Mouse (Mus musculus) layer of hippocampus, adult 2 months (tissue): ENCODE results near the gene Mrpl49. TPM values are rescaled to one million over a fixed set of nuclear protein-coding genes. Genes with fewer than 3 reads are reported as not detected.
A peak's percentile ranks its signal among the peaks of the same experiment; 100 is the strongest.

Experiments used
- DNase-seq, 2 experiments: peaks; one replicate each; pipeline ENCODE4 v3.0.0; 2022; ENCODE audit warnings: low spot score in 2 of 2
- H3K27ac ChIP-seq: fragments of 200-600 bp; 2 replicates; pipeline ENCODE4 v1.8.1; 2022
- H3K4me3 ChIP-seq: fragments of 200-600 bp; 2 replicates; pipeline ENCODE4 v1.8.1; 2022; ENCODE audit warnings: mild to moderate bottlenecking
- CTCF ChIP-seq: fragments of 200-600 bp; conservative IDR thresholded peaks from 2 replicates; pipeline ENCODE4 v1.8.1; 2022; ENCODE audit warnings: antibody characterized with exemption, mild to moderate bottlenecking, moderate library complexity
- long read RNA-seq, 2 experiments: library from polyadenylated mRNA; stranded (forward); transcript quantifications; one replicate each; pipeline ENCODE4 v2.0.0; 2021; ENCODE audit warnings: borderline mapping rate in 2 of 2
- total RNA-seq, 2 experiments: library from RNA; stranded (reverse); gene quantifications; 2 replicates each; pipeline ENCODE4 v1.2.3; 2021

Mrpl49 gene
- total RNA-seq: 10 to 100 TPM; 42.8 to 49.6 TPM
- long read RNA-seq, experiment 1, transcript Mrpl49-201 (4 exons, 1,764 nt): major isoform, 50 of 53 reads
- long read RNA-seq, experiment 1, partial matches to known transcripts: 0 of 53 reads
- long read RNA-seq, experiment 1, other reads (novel, unspliced or antisense): 2 of 53 reads
- long read RNA-seq, experiment 2, transcript Mrpl49-201 (4 exons, 1,764 nt): major isoform, 45 of 48 reads
- long read RNA-seq, experiment 2, partial matches to known transcripts: 0 of 48 reads
- long read RNA-seq, experiment 2, other reads (novel, unspliced or antisense): 2 of 48 reads

DNA sequence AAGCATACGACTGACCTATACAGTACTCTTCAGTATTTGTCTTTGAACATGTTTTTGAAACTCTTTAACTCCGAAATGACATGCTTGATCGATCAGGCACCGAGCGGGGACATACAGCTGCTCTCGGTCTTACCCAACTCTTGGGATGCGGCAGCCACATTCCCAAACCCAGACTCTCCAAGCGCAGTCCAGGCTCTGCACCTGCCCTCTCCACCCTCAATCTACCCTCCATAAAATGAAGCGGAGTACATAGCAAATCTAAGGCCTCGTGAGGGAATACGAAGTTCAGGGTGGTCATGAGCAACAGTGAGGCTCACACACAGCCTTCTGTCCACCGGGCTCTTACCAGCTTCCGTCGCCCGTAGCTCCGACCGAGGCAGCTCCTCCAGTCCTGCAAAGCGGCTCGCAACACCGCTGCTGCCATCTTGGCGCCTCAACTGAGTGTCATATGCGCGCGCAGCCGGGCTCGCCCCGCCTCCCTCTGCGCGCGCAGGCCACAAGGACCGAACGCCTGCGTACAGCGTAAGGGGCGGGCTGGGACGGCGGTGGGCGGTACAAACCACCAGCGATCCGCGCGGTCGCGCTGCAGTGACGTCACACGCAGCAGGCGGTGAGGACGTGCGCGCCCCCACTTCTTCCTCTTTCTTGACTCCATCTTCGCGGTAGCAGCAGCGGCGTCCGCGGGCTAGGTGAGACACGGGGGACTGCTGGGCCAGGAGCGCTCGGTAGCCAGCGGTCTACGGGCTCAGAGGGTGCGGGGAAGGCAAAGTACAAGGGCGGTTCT lies at the start of gene Mrpl49, which contains the start of gene Fau:
Gene Mrpl49, minus strand, starts transcription at position 473 of the 784 bp plus-strand sequence.
Gene Fau, plus strand, starts transcription at position 532 of the 784 bp plus-strand sequence.
- no peak for TF ChIP-seq CTCF
- peak; percentile 98 for DNase-seq
- H3K27ac ChIP-seq: peak within 1 kb of the TSS; percentile 95
- peak within 1 kb of the TSS; percentile 96 for H3K4me3 ChIP-seq

DNA sequence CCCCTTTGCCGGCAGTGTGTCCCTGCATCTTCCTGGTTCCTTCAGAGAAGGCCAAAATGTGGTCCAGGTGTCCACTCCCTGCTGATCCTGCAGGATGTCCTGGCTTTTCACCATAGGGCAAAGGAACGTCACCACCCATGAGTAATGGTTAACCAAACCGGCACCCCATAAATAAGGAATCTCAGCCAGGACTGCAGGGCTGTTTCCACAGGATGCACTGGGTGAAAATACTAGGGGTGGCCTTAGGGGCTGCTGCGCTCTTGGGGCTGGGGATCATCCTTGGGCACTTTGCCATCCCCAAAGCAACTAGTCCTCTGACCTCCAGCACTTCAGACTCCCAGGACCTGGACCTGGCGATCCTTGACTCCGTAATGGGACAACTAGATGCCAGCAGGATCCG lies 48.0 kb upstream of the Mrpl49 start, which contains the start of gene Naaladl1:
Gene Naaladl1, plus strand, starts transcription at position 197 of the 400 bp plus-strand sequence.
- DNase-seq: no peak
- TF ChIP-seq CTCF: no peak

GRCm38 (mm10) chr19:6104476-6104875 lies 46.9 kb upstream of the Mrpl49 start:
- DNase-seq: no peak
- no peak overlapping the region for H3K4me3 ChIP-seq
- TF ChIP-seq CTCF: no peak
- H3K27ac ChIP-seq: no peak overlapping the region

More for the DNA sequence above, 48.0 kb upstream of the Mrpl49 start, which contains the start of gene Naaladl1:
- no peak within 1 kb of the TSS for H3K4me3 ChIP-seq
- H3K27ac ChIP-seq: no peak within 1 kb of the TSS

DNA sequence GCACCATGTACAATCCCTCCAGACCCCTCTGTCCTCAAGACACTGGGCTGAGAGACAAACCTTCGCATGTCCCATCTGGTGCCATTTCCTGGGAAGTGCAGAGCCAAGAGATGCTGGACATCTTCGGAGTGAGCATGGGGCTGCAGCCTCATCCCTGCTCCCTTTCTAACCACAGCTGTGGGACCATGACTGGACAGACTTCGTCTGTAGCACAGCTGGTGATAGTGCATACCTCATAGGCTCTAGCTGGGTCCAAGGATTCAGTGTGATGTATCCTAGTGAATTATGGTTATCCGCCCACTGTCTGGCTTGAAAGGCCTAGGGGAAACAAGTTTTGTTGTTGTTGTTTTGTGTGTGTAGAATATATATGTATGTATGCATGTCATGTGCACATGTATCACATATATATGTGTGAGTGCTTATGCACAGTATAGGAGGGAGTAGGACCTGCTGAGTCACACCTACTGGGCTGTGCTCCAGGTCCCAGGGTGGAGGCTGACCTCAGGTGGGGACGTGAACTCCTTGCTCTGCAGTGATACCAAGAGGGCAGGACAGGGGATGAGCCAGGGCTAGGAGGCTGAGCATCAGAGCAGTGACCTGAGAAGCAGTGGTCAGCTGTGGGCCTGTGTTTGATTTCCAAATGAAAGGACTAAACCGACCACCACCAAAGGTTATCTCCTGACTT lies 44.7 kb upstream of the Mrpl49 start:
- TF ChIP-seq CTCF: no peak
- Histone ChIP-seq H3K4me3 (no peak overlapping the region), H3K27ac (no peak overlapping the region)
- DNase-seq: no peak

DNA sequence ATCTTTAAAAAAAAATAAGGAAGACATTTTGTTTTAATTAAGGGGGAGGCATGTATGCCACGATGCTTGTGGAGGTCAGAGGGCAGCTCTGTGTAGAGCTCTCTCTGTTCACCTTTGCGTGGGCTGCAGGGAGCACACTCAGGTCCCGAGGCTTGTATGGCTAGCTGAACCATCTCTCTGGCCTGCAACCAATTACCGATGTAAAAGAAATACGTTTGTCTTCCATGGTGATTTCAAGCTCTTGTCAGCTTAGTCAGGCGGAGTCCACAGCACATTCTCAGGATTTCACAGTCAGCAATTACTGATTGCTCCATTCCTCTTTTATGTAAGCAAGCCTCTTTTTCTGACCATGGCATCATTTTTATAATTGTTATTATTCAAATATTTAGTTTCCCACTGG lies 43.6 kb upstream of the Mrpl49 start:
- no peak for DNase-seq
- Histone ChIP-seq H3K27ac (no peak overlapping the region), H3K4me3 (no peak overlapping the region)
- no peak for TF ChIP-seq CTCF

- Histone ChIP-seq H3K4me3 (no peak overlapping the region), H3K27ac (no peak overlapping the region)
- DNase-seq: no peak
- TF ChIP-seq CTCF: no peak
These were observed 40.3 kb upstream of the Mrpl49 start for GRCm38 (mm10) chr19:6097847-6098246.

- TF ChIP-seq CTCF: no peak
- no peak within 1 kb of the TSS for H3K4me3 ChIP-seq
- no peak within 1 kb of the TSS for H3K27ac ChIP-seq
- DNase-seq: no peak
These were observed 36.5 kb upstream of the Mrpl49 start, which contains the start of gene AC131692.1 for GRCm38 (mm10) chr19:6094119-6094518. Gene AC131692.1 (plus strand): TSS chr19:6094419.

DNA sequence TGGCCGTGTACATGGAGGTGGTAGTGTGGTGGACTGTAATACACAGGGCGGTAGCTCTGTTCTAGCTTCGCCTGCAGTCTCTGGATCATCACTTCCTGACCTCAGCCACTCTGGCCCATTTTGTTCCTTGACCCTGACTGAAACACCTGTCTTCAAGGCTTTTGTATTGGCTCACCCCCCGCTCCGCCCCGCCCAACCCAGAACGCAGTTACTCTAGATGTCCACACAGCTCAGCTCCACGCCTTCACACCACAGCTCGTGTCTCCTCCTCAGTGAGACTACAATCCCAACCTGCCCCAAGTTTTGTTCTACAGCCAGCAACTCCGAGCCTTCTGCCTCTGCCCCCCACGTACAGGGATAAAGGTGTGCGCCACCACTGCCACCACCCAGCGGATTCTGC lies 31.3 kb upstream of the Mrpl49 start:
- no peak overlapping the region for H3K4me3 ChIP-seq
- TF ChIP-seq CTCF: no peak
- DNase-seq: no peak
- H3K27ac ChIP-seq: no peak overlapping the region

DNA sequence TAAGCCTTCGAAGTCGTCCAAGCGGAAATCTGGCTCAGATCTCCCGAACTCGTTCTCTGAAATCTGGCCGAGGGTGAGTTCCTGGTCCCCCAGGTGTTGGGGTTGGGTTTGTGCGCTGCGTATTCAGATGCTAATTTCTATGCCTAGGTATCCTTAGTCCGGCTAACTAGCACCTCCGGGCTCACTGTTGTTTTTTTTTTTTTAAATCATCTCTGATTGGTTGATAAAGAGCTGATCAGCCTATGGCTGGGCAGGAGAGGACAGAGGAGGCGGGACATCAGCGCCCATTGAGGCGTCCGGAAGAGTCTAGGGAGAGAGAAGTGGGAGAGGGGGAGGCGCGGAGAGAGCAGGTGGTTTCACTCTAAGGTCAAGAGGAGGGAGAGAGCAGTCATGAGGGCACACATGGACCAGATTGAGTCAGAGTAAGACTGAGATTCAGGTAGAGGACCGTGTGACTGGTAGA lies 27.9 kb upstream of the Mrpl49 start:
- Histone ChIP-seq H3K27ac (no peak overlapping the region), H3K4me3 (peak overlapping the region; percentile 70)
- no peak for DNase-seq
- no peak for TF ChIP-seq CTCF

DNA sequence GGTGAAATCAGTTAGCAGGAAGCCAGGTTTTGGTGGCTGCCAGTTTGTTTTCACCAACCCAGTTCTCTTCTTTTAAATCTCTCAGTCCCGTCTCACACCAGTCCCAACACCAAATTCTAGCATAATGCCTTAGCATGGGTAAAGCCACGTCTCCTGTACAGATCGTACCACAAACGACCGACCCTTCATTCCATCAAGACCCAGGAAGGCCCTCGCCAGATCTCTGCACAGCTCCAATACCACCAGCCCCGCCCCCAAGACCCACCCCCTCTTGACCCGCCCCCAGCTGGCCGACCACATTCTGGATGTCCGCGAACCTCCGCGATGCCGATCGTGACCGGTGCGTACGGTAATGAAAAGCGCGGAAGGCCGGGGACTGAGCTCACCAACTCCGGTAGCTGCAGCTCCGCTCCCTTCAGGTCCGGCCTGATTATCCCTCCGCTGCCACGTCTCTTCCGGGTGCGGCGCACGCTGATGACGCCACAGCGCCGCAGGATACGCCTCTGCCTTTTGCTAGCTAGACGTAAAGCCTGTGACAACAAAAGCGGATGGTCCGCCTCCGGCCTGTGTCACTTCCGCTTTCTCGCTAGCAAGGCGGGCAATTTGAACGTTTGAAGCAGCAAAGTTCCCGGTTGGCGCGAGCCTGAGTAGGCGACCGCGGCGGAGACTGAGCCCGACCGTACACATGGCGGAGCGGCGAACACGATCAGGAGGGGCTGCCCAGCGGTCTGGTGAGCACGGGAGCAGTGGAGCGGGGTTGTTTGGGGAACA lies 27.1 kb upstream of the Mrpl49 start, which contains the start of the genes Zfpl1 and Cdca5:
Gene Zfpl1, minus strand, starts transcription at position 479 of the 771 bp plus-strand sequence.
Gene Cdca5, plus strand, starts transcription at position 506 of the 771 bp plus-strand sequence.
- peak; percentile 19; the same call in 1 of the 2 replicates for TF ChIP-seq CTCF
- H3K27ac ChIP-seq: peak within 1 kb of the TSS; percentile 68; the same call in 1 of the 2 replicates
- peak; percentile 95 to 97 for DNase-seq
- H3K4me3 ChIP-seq: peak within 1 kb of the TSS; percentile 70

DNA sequence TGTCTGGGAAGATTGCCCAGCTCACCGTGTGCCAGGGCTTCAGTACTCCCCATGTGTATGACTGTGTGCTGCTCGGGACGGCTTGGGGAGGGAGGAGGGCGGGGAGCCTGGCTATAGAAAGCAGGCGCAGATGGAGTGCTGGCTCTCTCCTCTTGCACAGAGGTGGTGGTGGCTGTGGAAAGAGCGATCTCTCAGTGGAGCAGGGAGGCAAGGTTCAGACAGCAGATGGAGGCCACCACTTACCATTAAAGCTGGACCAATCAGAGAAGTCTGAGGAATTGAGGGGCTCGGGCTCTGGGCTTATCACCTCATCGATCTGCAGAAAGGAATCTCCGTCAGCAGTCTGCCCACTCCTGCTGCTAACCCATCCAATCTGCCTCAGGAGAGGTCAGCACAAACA lies 24.6 kb upstream of the Mrpl49 start, which contains the start of gene Gm28374:
Gene Gm28374, minus strand, starts transcription at position 101 of the 400 bp plus-strand sequence.
- no peak within 1 kb of the TSS for H3K27ac ChIP-seq
- DNase-seq: no peak
- H3K4me3 ChIP-seq: no peak within 1 kb of the TSS
- no peak for TF ChIP-seq CTCF
